18 mouse cellular contexts compared by ENCODE assay signal in the genomic region with DNA sequence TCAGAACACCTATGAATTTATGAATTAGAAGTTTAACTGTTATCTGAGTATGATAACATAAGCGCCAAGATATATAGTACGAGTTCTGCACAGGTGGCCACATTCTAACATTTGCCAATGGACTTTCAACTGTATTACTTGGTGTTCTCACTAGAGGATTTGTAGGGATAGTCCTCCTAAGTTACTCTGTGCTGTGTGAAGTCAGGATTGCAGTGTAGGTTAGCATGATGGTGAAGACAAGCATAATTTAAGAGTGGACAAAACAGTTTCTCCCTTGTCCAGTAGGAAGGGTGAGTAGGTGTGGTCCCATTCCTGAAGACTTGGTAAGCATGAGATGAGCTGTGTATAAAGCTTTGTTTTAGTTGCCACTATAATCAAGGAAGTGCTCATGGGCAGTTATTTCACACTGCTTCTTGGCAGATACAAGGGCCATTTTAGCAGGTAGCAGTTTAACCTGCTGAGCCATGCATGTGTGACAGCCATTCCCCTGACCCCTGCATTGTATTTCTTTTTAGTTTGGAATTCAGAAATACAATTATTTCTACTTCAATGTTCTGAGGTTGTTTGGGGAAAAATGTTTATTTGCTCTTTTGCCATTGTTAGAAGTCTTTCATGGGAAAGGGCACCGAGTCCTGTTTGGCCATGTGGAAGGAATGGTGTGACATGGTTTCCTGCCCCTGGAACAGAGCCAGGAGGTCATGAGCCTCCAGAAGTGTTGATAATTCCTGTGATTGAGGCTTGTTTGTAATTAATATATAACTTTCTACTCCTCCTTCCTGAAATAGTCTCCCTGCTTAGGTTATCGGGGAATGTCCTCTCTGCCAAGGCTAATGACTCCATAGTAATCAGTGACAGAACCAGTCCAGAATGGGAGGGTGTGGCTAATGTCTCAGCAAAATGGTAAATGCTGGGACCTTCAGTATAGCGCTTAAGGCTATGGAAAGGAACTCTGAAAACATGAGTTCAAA.
DNase-seq lines count a peak whose midpoint lies in the region; ATAC-seq and TF ChIP-seq lines count a peak whose summit lies in the region.
"Had no signal": no experiment of that assay in that cellular context is flagged by ENCODE, and none has a peak within 500 bp of the region (broad histone marks: within the 10 kb centered on the region; RNA-seq: fewer than 3 reads in every experiment).

No protein-coding gene starts in this region.

- no peak overlapping the region for H3K9ac ChIP-seq in intestine, embryonic 16.5 days (ENCODE audit: low read depth, low read length)
- H3K9ac ChIP-seq in stomach, embryonic 15.5 days = no peak overlapping the region
- no peak overlapping the region for H3K9ac ChIP-seq in midbrain, embryonic 13.5 days (replicated peaks)
- H3K9ac ChIP-seq: forebrain, embryonic 13.5 days had no signal

- H3K4me1 ChIP-seq in intestine, embryonic 16.5 days (ENCODE audit: control insufficient read depth, insufficient read depth, low read length) = no peaks in the 10 kb centered on the region
- peaks cover 5% of the 10 kb centered on the region; the same call in 1 of the 2 replicates for H3K4me1 ChIP-seq in kidney, adult 2 months (ENCODE audit: control insufficient read depth, insufficient read depth, low read length)
- H3K4me1 ChIP-seq in stomach, embryonic 15.5 days = no peaks in the 10 kb centered on the region
- no peaks in the 10 kb centered on the region for H3K4me1 ChIP-seq in midbrain, embryonic 13.5 days (replicated peaks)
- H3K4me1 ChIP-seq: forebrain, embryonic 13.5 days; hindbrain, embryonic 10.5 days; limb, embryonic 10.5 days had no signal

- no peaks in the 10 kb centered on the region for H3K9me3 ChIP-seq in intestine, embryonic 16.5 days (ENCODE audit: control insufficient read depth, low read length)
- no peaks in the 10 kb centered on the region for H3K9me3 ChIP-seq in stomach, embryonic 15.5 days
- no peaks in the 10 kb centered on the region for H3K9me3 ChIP-seq in midbrain, embryonic 13.5 days
- H3K9me3 ChIP-seq: forebrain, embryonic 13.5 days; limb, embryonic 10.5 days had no signal

- peak overlapping the region; percentile 17 for H3K27ac ChIP-seq in intestine, embryonic 16.5 days (ENCODE audit: low read length)
- H3K27ac ChIP-seq in kidney, adult 2 months (ENCODE audit: insufficient read depth, low read depth, low read length) = no peak overlapping the region
- no peak overlapping the region for H3K27ac ChIP-seq in stomach, embryonic 15.5 days
- no peak overlapping the region for H3K27ac ChIP-seq in layer of hippocampus, adult 2 months
- no peak overlapping the region for H3K27ac ChIP-seq in midbrain, embryonic 13.5 days
- H3K27ac ChIP-seq: forebrain, embryonic 13.5 days; hindbrain, embryonic 10.5 days; limb, embryonic 10.5 days had no signal

- H3K27me3 ChIP-seq in intestine, embryonic 16.5 days (replicated peaks; ENCODE audit: control insufficient read depth, insufficient read depth, low read length) = no peaks in the 10 kb centered on the region
- H3K27me3 ChIP-seq in kidney, adult 2 months (replicated peaks; ENCODE audit: control insufficient read depth, insufficient read depth, low read length) = no peaks in the 10 kb centered on the region
- no peaks in the 10 kb centered on the region for H3K27me3 ChIP-seq in stomach, embryonic 15.5 days (replicated peaks)
- no peaks in the 10 kb centered on the region for H3K27me3 ChIP-seq in midbrain, embryonic 13.5 days
- H3K27me3 ChIP-seq: forebrain, embryonic 13.5 days had no signal

- H3K4me3 ChIP-seq in intestine, embryonic 16.5 days (ENCODE audit: low read length) = no peak overlapping the region
- H3K4me3 ChIP-seq in kidney, adult 2 months (ENCODE audit: insufficient read depth, low read depth, low read length) = no peak overlapping the region
- H3K4me3 ChIP-seq in stomach, embryonic 15.5 days (replicated peaks) = no peak overlapping the region
- no peak overlapping the region for H3K4me3 ChIP-seq in layer of hippocampus, adult 2 months
- no peak overlapping the region for H3K4me3 ChIP-seq in midbrain, embryonic 13.5 days (replicated peaks)
- H3K4me3 ChIP-seq: forebrain, embryonic 13.5 days; hindbrain, embryonic 10.5 days; limb, embryonic 10.5 days had no signal

- peak; percentile 97 for ATAC-seq in intestine, embryonic 16.5 days
- peak; percentile 43; the same call in 1 of the 2 replicates for ATAC-seq in stomach, embryonic 15.5 days (ENCODE audit: insufficient read depth, low FRiP score, low read depth)
- ATAC-seq in midbrain, embryonic 13.5 days = no peak
- ATAC-seq: forebrain, embryonic 13.5 days had no signal

- no peak for TF ChIP-seq POLR2A in kidney, adult 2 months (IDR thresholded peaks at IDR 0.05; ENCODE audit: low read depth, low read length)

- 60% methylated on average over 5 of the region's 5 CpGs for WGBS in intestine, embryonic 16.5 days
- WGBS in kidney, adult 2 months = 54% methylated on average over 5 of the region's 5 CpGs
- 77% methylated on average over 5 of the region's 5 CpGs for WGBS in stomach, embryonic 15.5 days
- WGBS in midbrain, embryonic 13.5 days = 89% methylated on average over 5 of the region's 5 CpGs

- no peak overlapping the region for H3K4me2 ChIP-seq in intestine, embryonic 16.5 days (ENCODE audit: low read depth, low read length)
- H3K4me2 ChIP-seq in stomach, embryonic 15.5 days = no peak overlapping the region
- H3K4me2 ChIP-seq in midbrain, embryonic 13.5 days (replicated peaks) = no peak overlapping the region
- H3K4me2 ChIP-seq: forebrain, embryonic 13.5 days; liver, embryonic 11.5 days had no signal

- TF ChIP-seq CTCF in kidney, adult 2 months (conservative IDR thresholded peaks at IDR 0.05; ENCODE audit: insufficient read depth, insufficient read length, low read depth, low read length) = no peak
- TF ChIP-seq CTCF in layer of hippocampus, adult 2 months (conservative IDR thresholded peaks at IDR 0.05) = no peak

- no peaks in the 10 kb centered on the region for H3K36me3 ChIP-seq in intestine, embryonic 16.5 days (ENCODE audit: control insufficient read depth, insufficient read depth, low read length)
- H3K36me3 ChIP-seq in kidney, adult 2 months (ENCODE audit: control insufficient read depth, insufficient read depth, low read length) = no peaks in the 10 kb centered on the region
- no peaks in the 10 kb centered on the region for H3K36me3 ChIP-seq in stomach, embryonic 15.5 days
- no peaks in the 10 kb centered on the region for H3K36me3 ChIP-seq in midbrain, embryonic 13.5 days
- H3K36me3 ChIP-seq: hindbrain, embryonic 10.5 days; limb, embryonic 10.5 days had no signal

- peak; percentile 83 for DNase-seq in kidney, adult 2 months
- DNase-seq in kidney, postnatal 10 days = peak; percentile 64
- DNase-seq in layer of hippocampus, adult 2 months (ENCODE audit: low spot score in 2 of 2) = no peak
- no peak for DNase-seq in adrenal gland, postnatal 10 days
- DNase-seq: adrenal gland, postnatal 25 days; cerebellum, adult 11-12 months; gastrocnemius, postnatal 14 days; lung, adult 2 months; lung, postnatal 36 days; right cerebral cortex, postnatal 4 days; thymus, postnatal 36 days had no signal

Comparison
In these comparisons a context has a peak if more than half of its experiments do, and no peak if none do; other contexts are left out.
1. DNase-seq: peak in kidney, adult 2 months (single experiment) and kidney, postnatal 10 days (single experiment); none in layer of hippocampus, adult 2 months (0 of 2) and adrenal gland, postnatal 10 days (single experiment).